Mouse (Mus musculus): ENCODE measurements at regions not wholly inside any gene's neighbourhood (a gene's known extent, or its start where the extent isn't known, plus 50 kb on each side); places are given as distances from the start of the nearest gene placed in this dataset.

GRCm38 (mm10) chr11:63211501-63211900, 82.7 kb downstream of the Pmp22 start:
- Histone ChIP-seq H3K4me3 (ENCODE audit: insufficient read depth in 1 of 2, low read depth in 1 of 2, low read length in 2 of 2, poor library complexity in 1 of 2, severe bottlenecking in 1 of 2) (no peak overlapping the region), H3K9me3 (ENCODE audit: control insufficient read depth, insufficient read depth, low read depth, low read length) (no peaks in the 10 kb centered on the region), H3K4me1 (ENCODE audit: control insufficient read depth in 2 of 2, insufficient read depth in 2 of 2, low read length in 2 of 2, poor library complexity in 1 of 2) (peaks cover 0 to 4% of the 10 kb centered on the region in 2 experiments; a peak in 2 of 4 replicates), H3K36me3 (ENCODE audit: control insufficient read depth, insufficient read depth, low read length, poor library complexity, severe bottlenecking) (no peaks in the 10 kb centered on the region), H3K27ac (ENCODE audit: insufficient read depth, low read depth, low read length, poor library complexity, severe bottlenecking) (no peak overlapping the region), H3K9ac (ENCODE audit: insufficient read depth, low read depth, low read length, poor library complexity, severe bottlenecking) (no peak overlapping the region)
- in situ Hi-C loops (cut with MboI; ENCODE audit: low sequenced_read_pairs in 2 of 2, unreplicated experiment in 2 of 2): no loop called here
- no peak for TF ChIP-seq ZC3H11A (IDR thresholded peaks at IDR 0.05; ENCODE audit: borderline replicate concordance, low read depth, low read length)
- TF ChIP-seq CHD2 (IDR thresholded peaks at IDR 0.05; ENCODE audit: low read depth, low read length): no peak
- TF ChIP-seq HCFC1 (IDR thresholded peaks at IDR 0.05; ENCODE audit: borderline replicate concordance, insufficient read depth, low read length): no peak
- TF ChIP-seq MAFK (IDR thresholded peaks at IDR 0.05; ENCODE audit: insufficient read depth, low read depth, low read length): no peak
- TF ChIP-seq ZNF384 (IDR thresholded peaks at IDR 0.05; ENCODE audit: low read depth, low read length): no peak
- no peak for DNase-seq (ENCODE audit: low read depth, low spot score)

- in situ Hi-C loops (cut with MboI; ENCODE audit: low sequenced_read_pairs in 2 of 2, unreplicated experiment in 2 of 2): no loop called here
- DNase-seq (ENCODE audit: low read depth, low spot score): peak; percentile 60
- H3K27ac ChIP-seq (ENCODE audit: insufficient read depth, low read depth, low read length, poor library complexity, severe bottlenecking): no peak overlapping the region; the same call in 1 of the 2 replicates
- H3K9ac ChIP-seq (ENCODE audit: insufficient read depth, low read depth, low read length, poor library complexity, severe bottlenecking): no peak overlapping the region
- peaks cover 0 to 6% of the 10 kb centered on the region in 2 experiments; a peak in 2 of 4 replicates for H3K4me1 ChIP-seq (ENCODE audit: control insufficient read depth in 2 of 2, insufficient read depth in 2 of 2, low read length in 2 of 2, poor library complexity in 1 of 2)
- H3K4me3 ChIP-seq (ENCODE audit: insufficient read depth in 1 of 2, low read depth in 1 of 2, low read length in 2 of 2, poor library complexity in 1 of 2, severe bottlenecking in 1 of 2): peak overlapping the region in 1 of 2 experiments; percentile 6; a peak in 1 of 4 replicates
- H3K36me3 ChIP-seq (ENCODE audit: control insufficient read depth, insufficient read depth, low read length, poor library complexity, severe bottlenecking): no peaks in the 10 kb centered on the region
- TF ChIP-seq ZC3H11A (IDR thresholded peaks at IDR 0.05; ENCODE audit: borderline replicate concordance, low read depth, low read length): peak; percentile 43; the same call in 1 of the 2 replicates
- TF ChIP-seq HCFC1 (IDR thresholded peaks at IDR 0.05; ENCODE audit: borderline replicate concordance, insufficient read depth, low read length): no peak
- no peaks in the 10 kb centered on the region for H3K9me3 ChIP-seq (ENCODE audit: control insufficient read depth, insufficient read depth, low read depth, low read length)
These were observed 84.3 kb downstream of the Pmp22 start for GRCm38 (mm10) chr11:63213043-63213442.

GRCm38 (mm10) chr11:63213901-63214425, 85.2 kb downstream of the Pmp22 start:
- Histone ChIP-seq H3K9ac (ENCODE audit: insufficient read depth, low read depth, low read length, poor library complexity, severe bottlenecking) (no peak overlapping the region; the same call in 1 of the 2 replicates), H3K4me3 (ENCODE audit: insufficient read depth in 1 of 2, low read depth in 1 of 2, low read length in 2 of 2, poor library complexity in 1 of 2, severe bottlenecking in 1 of 2) (peak overlapping the region in 1 of 2 experiments; percentile 25; a peak in 3 of 4 replicates), H3K9me3 (ENCODE audit: control insufficient read depth, insufficient read depth, low read depth, low read length) (no peaks in the 10 kb centered on the region), H3K4me1 (ENCODE audit: control insufficient read depth in 2 of 2, insufficient read depth in 2 of 2, low read length in 2 of 2, poor library complexity in 1 of 2) (peaks cover 0 to 6% of the 10 kb centered on the region in 2 experiments; a peak in 2 of 4 replicates), H3K27ac (ENCODE audit: insufficient read depth, low read depth, low read length, poor library complexity, severe bottlenecking) (peak overlapping the region; percentile 63; the same call in 1 of the 2 replicates), H3K36me3 (ENCODE audit: control insufficient read depth, insufficient read depth, low read length, poor library complexity, severe bottlenecking) (no peaks in the 10 kb centered on the region)
- peak; percentile 66 for DNase-seq (ENCODE audit: low read depth, low spot score)
- no peak for TF ChIP-seq HCFC1 (IDR thresholded peaks at IDR 0.05; ENCODE audit: borderline replicate concordance, insufficient read depth, low read length)
- TF ChIP-seq ZC3H11A (IDR thresholded peaks at IDR 0.05; ENCODE audit: borderline replicate concordance, low read depth, low read length): no peak
- TF ChIP-seq MAFK (IDR thresholded peaks at IDR 0.05; ENCODE audit: insufficient read depth, low read depth, low read length): no peak
- TF ChIP-seq CHD2 (IDR thresholded peaks at IDR 0.05; ENCODE audit: low read depth, low read length): no peak
- no peak for TF ChIP-seq ZNF384 (IDR thresholded peaks at IDR 0.05; ENCODE audit: low read depth, low read length)
- in situ Hi-C loops (cut with MboI; ENCODE audit: low sequenced_read_pairs in 2 of 2, unreplicated experiment in 2 of 2): no loop called here

- Histone ChIP-seq H3K9me3 (ENCODE audit: control insufficient read depth, insufficient read depth, low read depth, low read length) (no peaks in the 10 kb centered on the region), H3K4me1 (ENCODE audit: control insufficient read depth in 2 of 2, insufficient read depth in 2 of 2, low read length in 2 of 2, poor library complexity in 1 of 2) (peaks cover 0 to 6% of the 10 kb centered on the region in 2 experiments; a peak in 2 of 4 replicates), H3K9ac (ENCODE audit: insufficient read depth, low read depth, low read length, poor library complexity, severe bottlenecking) (no peak overlapping the region), H3K27ac (ENCODE audit: insufficient read depth, low read depth, low read length, poor library complexity, severe bottlenecking) (no peak overlapping the region), H3K36me3 (ENCODE audit: control insufficient read depth, insufficient read depth, low read length, poor library complexity, severe bottlenecking) (no peaks in the 10 kb centered on the region), H3K4me3 (ENCODE audit: insufficient read depth in 1 of 2, low read depth in 1 of 2, low read length in 2 of 2, poor library complexity in 1 of 2, severe bottlenecking in 1 of 2) (no peak overlapping the region)
- DNase-seq (ENCODE audit: low read depth, low spot score): no peak
- TF ChIP-seq HCFC1 (IDR thresholded peaks at IDR 0.05; ENCODE audit: borderline replicate concordance, insufficient read depth, low read length): no peak
- TF ChIP-seq ZC3H11A (IDR thresholded peaks at IDR 0.05; ENCODE audit: borderline replicate concordance, low read depth, low read length): no peak
- no peak for TF ChIP-seq ZNF384 (IDR thresholded peaks at IDR 0.05; ENCODE audit: low read depth, low read length)
- TF ChIP-seq MAFK (IDR thresholded peaks at IDR 0.05; ENCODE audit: insufficient read depth, low read depth, low read length): no peak
- TF ChIP-seq CHD2 (IDR thresholded peaks at IDR 0.05; ENCODE audit: low read depth, low read length): no peak
- in situ Hi-C loops (cut with MboI; ENCODE audit: low sequenced_read_pairs in 2 of 2, unreplicated experiment in 2 of 2): no loop called here
These were observed 87.2 kb downstream of the Pmp22 start for GRCm38 (mm10) chr11:63215993-63216392.

Data from ES-E14 (cell line).